Mouse (Mus musculus): ENCODE data around the gene Armh3.

Armh3 gene

GRCm38 (mm10) chr19:45984379-45984778, 13.9 kb downstream of the Armh3 start:
- no peak for DNase-seq (ENCODE audit: low read depth)

- no peak for DNase-seq (ENCODE audit: low read depth)
Measured at GRCm38 (mm10) chr19:45960770-45961169, 37.5 kb downstream of the Armh3 start.

GRCm38 (mm10) chr19:45956736-45957135, 41.6 kb downstream of the Armh3 start:
- no peak for DNase-seq (ENCODE audit: low read depth)

- peak; percentile 65 for DNase-seq (ENCODE audit: low read depth)
Measured at GRCm38 (mm10) chr19:45953286-45953685, 45.0 kb downstream of the Armh3 start.

GRCm38 (mm10) chr19:45949236-45949635, 49.1 kb downstream of the Armh3 start:
- DNase-seq (ENCODE audit: low read depth), result no peak

- DNase-seq (ENCODE audit: low read depth), result no peak
Measured at GRCm38 (mm10) chr19:45947764-45948163, 50.5 kb downstream of the Armh3 start.

- DNase-seq (ENCODE audit: low read depth), result no peak
Measured at GRCm38 (mm10) chr19:45947286-45947685, 51.0 kb downstream of the Armh3 start.

GRCm38 (mm10) chr19:45946541-45946940, 51.7 kb downstream of the Armh3 start:
- peak; percentile 19 for DNase-seq (ENCODE audit: low read depth)

GRCm38 (mm10) chr19:45945986-45946385, 52.3 kb downstream of the Armh3 start:
- no peak for DNase-seq (ENCODE audit: low read depth)

- DNase-seq (ENCODE audit: low read depth), result peak; percentile 45
Measured at GRCm38 (mm10) chr19:45943758-45944157, 54.5 kb downstream of the Armh3 start.

GRCm38 (mm10) chr19:45938064-45938463, 60.2 kb downstream of the Armh3 start:
- no peak for DNase-seq (ENCODE audit: low read depth)

GRCm38 (mm10) chr19:45937530-45937929, 60.8 kb downstream of the Armh3 start:
- DNase-seq (ENCODE audit: low read depth), result no peak

GRCm38 (mm10) chr19:45927236-45927635, 71.1 kb downstream of the Armh3 start:
- no peak for DNase-seq (ENCODE audit: low read depth)

GRCm38 (mm10) chr19:45926342-45926741, 71.9 kb downstream of the Armh3 start:
- DNase-seq (ENCODE audit: low read depth), result no peak

GRCm38 (mm10) chr19:45920299-45921090, 77.8 kb downstream of the Armh3 start:
- DNase-seq (ENCODE audit: low read depth), result no peak

GRCm38 (mm10) chr19:45918406-45918805, 79.9 kb downstream of the Armh3 start:
- no peak for DNase-seq (ENCODE audit: low read depth)

GRCm38 (mm10) chr19:45917856-45918255, 80.4 kb downstream of the Armh3 start:
- DNase-seq (ENCODE audit: low read depth), result no peak

- DNase-seq (ENCODE audit: low read depth), result no peak
Measured at GRCm38 (mm10) chr19:45916461-45916860, 81.8 kb downstream of the Armh3 start.

GRCm38 (mm10) chr19:45916026-45916425, 82.3 kb downstream of the Armh3 start:
- DNase-seq (ENCODE audit: low read depth), result no peak

- DNase-seq (ENCODE audit: low read depth), result no peak
Measured at GRCm38 (mm10) chr19:45913036-45913435, 85.3 kb downstream of the Armh3 start.

- DNase-seq (ENCODE audit: low read depth), result no peak
Measured at GRCm38 (mm10) chr19:45912376-45912775, 85.9 kb downstream of the Armh3 start.

GRCm38 (mm10) chr19:45911236-45912025, 86.9 kb downstream of the Armh3 start:
- DNase-seq (ENCODE audit: low read depth), result no peak

- DNase-seq (ENCODE audit: low read depth), result no peak
Measured at GRCm38 (mm10) chr19:45908246-45908645, 90.0 kb downstream of the Armh3 start.
